Mouse (Mus musculus) common myeloid progenitor, adult 5-6 weeks (primary cell): ENCODE measurements around the gene Dguok. TPM values are rescaled to one million over a fixed set of nuclear protein-coding genes. Genes with fewer than 3 reads are reported as not detected.

Experiments
- ATAC-seq: replicated peaks from 2 replicates; pipeline ENCODE4 v1.8.0; 2016; ENCODE audit warnings: low read depth, mild to moderate bottlenecking, moderate TSS enrichment, inconsistent platforms; ENCODE audit not compliant: poor library complexity, severe bottlenecking
- total RNA-seq: library from RNA; stranded (forward); fragments of 200-1000, 187-1606 nt; gene quantifications from 2 replicates; pipeline ENCODE4 v1.2.3, GENCODE M21; 2017

Dguok gene
- total RNA-seq, 1 experiment from 2014 or later = 38.0 TPM

DNA sequence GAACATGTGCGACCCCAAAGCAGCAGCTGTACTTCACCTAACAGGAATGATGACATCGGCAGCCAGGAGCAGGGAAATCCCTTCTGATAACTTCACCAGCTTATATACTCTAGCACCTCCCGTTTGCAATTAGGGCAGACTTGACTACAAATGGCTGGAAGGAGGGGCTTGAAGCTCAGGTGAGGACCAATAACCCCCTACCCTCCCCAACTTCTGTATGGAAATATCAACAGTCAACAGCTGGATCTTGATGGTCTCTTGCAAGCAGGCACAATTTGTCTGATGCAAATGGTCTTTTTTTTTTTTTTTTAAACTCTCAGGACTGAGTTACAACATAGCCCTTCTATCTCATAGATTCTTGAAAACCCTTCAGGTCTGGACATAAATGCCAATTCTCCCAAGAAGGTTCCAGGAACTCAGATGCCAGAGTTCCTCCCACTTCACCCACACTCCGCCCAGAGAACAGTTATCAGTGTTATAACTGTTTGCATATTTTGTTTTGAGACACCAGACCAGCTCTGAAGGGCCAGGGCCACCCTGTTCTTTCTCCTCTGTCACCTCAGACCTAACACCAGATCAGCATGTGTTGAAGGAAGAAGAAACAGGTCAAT lies 47.6 kb downstream of the Dguok start, which contains the start of gene Tet3:
TSS of gene Tet3 (minus strand) at position 51 of the 611 bp plus-strand sequence.
- ATAC-seq = no peak

DNA sequence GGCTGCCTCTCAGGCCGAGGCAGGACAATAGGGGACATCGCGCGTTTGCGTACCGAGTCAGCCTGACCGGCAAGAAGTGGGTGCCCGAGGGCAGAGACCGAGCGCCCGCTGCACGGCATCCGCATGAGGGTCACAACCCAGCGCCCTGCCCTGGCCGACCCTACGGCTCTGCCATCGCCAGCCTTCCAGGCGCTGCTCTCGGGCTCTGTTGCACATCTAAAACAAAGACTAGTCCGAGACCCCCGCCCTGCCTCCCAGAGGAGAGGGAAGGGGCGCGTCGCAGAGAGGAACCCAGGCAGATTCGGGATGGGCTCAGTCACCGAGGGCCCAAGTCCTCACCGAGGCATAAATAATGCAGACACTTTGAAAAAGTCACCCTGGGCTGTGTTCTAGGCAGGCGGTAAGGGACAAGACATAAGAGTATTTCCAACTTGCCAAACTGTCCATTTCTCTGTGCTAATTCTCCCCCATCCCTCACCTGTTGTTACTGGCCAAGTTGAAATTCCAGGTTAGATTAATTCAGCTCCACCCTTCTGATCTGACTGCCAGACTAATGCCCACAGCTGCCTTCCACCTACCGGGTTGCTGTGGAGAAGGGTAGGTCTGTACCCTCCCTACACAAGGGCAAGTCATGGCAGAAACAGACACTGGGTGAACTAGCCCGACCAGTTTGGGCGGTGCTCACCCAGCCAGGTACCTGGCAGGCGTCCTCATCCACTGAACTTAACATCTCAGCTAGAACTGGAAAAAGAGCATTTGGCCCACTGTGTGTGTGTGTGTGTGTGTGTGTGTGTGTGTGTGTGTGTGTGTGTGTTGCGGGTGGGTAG lies 49.6 kb downstream of the Dguok start:
- ATAC-seq = 0 out of 2 replicates have a peak, but pooled peaks have one; percentile 1

DNA sequence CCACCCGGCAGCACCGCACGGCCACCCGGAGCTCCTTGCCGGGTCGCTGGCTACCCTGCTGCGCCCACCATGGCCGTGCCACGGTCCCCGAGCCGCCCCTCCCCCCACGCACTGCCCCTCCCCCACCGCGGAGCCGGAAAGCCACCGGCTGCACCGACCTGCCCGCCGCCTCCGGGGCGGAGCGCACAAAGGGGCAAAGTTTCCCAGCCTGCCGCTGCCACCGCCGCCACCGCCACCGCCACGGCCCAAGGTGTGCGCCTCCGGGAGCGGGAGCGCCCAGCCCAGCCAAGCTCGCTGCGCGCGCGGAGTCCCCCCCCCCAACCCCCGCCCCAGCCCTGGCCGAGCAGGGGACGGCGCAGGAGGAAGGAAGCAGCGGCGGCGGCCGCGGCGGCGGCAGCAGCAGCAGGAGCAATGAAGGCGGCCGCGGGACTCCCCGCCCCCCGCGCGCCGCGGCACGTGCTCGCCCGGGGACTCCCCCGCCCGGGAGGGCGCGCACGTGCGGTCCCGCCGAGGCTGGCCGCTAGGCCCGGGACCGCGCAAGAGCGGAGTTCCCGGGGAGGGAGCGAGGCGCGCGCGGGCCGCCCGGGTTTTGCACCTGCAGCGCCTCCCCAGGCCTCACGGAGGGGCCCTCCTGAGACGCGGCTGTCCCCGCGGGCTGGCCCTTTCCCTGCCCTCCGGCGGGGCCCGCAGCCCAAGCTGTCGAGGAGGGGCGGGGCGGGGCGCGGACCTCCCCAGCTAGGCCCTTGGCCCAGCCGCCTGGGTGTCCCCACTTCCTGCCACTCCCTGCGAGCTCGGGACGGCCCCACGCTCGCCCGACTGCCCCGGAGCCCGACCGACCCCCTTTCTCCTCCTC lies 50.4 kb downstream of the Dguok start:
- peak; percentile 19 for ATAC-seq

DNA sequence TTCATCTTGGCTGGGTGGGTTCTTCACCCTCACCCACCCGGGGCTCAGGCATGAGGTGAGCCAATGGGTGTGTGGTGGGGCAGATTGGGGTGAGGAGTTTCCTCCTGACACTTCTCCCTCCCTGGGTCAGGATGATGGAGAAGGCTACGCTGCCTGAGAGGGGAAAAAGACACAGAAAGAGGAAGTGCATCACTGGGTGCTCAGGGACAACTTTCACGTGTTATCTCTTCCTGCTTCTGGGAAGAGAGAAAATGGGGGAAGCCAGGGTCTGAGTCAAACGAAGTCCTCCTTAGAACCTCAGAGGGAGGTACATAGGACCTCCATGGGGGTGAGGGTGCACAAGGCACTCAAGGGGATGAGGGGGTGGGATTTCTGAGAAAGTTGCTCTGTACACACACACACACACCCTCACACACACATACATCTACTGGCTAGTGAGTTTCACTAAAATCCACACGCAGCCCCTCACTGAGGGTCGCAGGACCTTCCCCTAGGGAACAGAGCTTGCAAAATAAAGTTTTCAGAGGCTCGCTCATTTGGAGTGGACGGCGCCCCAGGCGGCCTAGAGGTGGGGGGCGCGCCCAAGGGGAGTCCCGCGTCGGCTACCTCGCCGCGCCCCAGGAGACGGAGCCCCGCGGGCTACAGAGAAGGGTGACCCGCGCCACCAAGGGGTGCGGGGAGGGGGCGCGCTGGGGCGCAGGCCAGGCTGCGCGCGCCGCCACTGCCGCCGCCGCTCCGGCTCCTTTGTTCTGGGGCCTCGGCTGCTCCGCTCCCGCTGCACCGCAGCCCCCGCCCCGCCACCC lies 51.2 kb downstream of the Dguok start:
- peak; percentile 55 for ATAC-seq

DNA sequence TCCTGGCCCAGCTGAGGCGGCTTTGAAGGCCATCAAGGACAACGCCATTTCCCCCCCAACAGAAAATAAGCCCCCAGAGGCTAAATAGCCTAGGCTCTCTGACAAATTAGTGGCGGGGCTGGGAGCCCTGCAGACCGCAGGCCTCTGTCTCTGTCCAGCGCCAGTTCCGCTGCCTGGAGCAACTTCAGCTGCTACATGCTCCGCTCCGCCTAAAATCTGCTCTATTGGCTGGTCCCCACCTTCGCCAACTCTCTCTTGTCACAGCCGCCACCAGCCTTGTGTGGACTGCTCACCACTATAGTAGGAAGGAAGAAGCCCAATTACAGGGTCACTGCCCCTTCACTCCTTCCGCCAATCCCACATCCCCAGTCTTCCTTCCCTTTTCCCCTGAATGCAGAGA lies 53.1 kb downstream of the Dguok start:
- no peak for ATAC-seq

DNA sequence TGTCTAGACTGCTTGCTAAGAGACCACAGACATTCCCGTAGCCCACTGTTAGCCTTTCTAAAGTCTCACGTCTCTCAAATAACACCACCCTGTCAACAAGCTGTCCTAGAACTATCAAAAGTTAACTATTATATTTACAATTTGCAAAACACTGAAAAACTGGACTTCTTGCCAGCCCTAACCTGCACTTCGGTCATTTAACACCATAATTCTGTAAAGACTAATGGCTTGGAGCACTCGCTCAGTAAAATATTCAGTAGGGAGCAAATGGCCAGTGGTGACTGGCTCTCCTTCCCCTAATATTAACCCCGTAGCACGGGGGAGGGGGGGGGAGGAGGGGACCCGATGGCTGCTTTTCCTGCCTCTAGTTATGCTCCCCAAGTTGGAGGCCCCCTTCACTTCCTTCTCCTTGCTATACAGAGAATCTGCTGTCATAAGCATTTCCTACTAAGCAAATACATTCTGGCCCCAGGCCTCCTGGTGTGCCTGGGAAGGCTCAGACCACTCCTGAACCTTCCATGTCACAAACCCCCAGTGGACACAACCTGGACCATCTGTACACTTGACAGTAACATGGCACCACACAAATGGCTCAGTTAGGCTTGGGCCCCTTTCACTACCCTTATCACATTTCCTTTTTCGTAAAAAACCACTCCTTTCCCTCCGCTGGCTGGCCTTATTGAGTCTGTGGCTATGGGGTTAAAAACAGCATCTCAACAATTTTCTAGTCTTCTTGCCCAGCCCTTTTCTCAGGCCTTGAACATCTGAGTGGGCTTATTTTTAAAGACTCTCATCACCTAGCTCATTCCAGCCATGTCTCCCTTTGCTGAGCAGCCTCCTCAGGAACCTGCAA lies 56.1 kb downstream of the Dguok start:
- ATAC-seq = peak; percentile 22; the same call in 1 of the 2 replicates

DNA sequence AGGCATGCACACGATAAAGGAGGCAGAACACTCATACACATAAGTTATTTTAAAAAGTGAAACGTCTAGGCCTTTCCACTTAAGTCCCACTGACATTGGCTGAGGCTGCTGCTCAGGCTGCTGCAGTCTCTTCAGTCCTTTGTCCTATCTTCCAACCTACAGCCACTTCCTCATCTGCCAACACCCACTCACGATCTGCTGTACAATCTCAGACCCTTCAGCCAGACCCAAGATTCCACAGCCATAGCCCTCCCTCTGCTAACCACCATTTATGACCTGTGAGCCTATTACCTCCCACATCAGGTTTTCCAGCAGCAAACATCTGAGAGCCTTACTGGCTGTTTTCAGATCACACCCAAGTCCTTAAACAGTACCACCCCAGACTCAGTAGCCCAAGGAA lies 57.3 kb downstream of the Dguok start:
- ATAC-seq = peak; percentile 42

DNA sequence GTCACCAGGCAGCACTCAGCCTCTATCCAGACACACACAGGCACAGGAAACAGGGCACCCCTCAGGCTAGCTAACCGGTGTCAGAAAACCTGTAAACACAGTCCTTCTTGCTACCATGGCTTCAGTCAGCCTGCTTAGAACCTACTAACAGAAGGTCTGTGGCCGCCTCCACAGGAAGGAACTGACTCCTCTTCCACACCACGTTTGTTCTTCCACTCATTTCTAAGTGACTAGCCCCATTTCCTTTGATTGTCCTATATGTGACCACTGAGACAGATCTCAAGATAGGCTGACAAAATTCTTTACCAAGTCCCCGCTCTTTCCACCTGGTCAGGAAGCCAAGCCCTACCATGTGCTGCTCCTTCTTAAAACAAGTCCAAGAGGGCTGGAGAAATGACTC lies 57.9 kb downstream of the Dguok start:
- peak; percentile 26 for ATAC-seq

DNA sequence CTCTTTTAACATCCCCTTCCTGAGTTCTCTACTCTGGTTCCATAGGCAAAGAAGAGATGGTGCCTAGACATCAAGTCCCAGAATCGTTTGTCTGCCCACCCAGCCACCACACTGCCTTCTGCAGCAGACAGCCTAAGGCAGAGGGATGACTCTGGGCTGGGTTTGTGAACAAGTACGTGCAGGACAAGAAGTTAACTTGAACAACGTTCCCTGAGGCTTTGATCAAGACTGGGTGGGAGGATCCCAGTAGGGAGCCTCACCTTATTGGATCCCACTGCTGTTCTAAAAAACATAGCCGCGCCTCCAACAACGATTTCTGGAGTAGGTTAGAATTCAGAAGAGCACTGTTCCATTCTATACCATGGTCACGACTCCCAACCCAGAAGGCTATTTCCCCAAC lies 59.7 kb downstream of the Dguok start:
- no peak for ATAC-seq

DNA sequence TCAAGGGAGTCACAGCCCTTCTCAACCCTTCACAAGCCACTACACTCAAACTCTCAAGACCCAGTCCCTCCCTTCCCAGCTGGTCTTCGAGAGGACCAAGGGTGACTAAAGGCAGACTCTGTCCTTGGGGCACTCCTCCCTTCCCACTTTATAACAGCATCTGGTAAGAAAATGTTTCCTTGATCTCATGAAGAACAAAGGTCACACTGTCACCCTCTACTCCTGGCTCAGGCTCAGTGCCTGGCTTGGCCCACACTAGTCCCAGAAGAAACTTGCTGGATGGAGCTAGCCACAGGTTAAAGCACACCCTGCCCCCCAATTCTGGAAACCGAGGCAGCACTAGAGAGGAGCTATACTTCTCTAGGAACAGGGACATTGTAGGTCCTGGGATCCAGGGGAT lies 61.0 kb downstream of the Dguok start:
- no peak for ATAC-seq

DNA sequence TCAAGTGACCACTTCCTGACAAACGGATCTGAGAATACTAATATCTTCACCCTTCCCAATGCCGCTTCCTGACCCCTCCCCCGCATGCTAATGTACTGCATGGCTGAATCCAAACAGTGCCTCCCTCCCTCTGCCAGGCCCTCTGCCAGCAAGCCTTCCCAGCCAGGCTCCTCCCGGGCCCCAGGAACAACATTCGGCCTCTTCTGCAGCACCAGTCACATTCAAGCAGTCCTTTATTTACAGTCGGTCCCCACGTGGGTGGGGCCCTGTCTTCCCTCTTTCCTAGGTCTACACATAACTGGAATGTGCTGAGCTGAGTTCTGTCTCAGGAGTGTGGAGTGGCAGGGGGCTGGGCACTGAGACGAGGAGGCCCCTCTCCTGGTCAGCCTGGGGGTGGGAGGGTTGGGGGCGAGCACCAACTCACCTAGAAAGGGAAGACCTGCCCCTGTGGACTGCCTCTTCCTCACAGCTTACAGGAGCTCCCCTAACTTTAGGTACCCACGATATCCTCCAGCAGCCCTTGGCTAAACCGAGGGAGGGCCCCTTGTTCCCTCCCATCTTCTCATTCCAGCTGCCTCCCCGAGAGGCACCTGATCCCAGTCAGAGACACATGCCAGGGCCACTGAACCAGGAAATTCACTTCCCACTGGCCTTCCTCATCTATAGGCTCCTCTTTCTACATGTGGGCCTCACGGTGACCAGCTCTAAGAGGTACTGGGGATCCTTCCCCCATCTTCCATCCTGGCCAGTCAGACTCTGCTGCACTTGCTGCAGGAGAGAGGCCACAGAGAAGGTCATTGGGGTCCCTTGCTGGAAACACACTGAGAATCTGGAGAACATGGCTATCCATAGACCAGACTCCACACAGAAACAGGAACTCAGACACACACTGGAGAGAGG lies 63.1 kb downstream of the Dguok start:
- no peak for ATAC-seq

DNA sequence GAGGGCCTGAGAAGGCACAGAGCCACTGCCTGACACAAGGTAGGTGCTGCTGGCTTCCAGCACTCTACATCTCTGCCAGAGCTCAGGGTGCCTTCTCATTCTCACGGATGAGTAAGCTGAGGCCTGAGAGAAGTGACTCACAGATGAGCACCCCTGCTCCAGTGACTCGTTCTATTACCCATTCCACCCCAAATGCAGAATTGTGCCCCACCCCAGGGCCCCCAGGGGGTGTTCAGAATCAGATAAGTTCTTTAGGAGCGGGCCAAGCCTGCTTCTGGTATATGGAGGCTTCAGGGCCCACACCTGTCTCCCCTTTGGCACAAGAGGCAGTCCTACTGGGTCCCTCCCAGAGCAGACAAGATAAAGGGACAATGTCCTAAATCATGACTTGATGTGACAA lies 64.1 kb downstream of the Dguok start:
- ATAC-seq = no peak

DNA sequence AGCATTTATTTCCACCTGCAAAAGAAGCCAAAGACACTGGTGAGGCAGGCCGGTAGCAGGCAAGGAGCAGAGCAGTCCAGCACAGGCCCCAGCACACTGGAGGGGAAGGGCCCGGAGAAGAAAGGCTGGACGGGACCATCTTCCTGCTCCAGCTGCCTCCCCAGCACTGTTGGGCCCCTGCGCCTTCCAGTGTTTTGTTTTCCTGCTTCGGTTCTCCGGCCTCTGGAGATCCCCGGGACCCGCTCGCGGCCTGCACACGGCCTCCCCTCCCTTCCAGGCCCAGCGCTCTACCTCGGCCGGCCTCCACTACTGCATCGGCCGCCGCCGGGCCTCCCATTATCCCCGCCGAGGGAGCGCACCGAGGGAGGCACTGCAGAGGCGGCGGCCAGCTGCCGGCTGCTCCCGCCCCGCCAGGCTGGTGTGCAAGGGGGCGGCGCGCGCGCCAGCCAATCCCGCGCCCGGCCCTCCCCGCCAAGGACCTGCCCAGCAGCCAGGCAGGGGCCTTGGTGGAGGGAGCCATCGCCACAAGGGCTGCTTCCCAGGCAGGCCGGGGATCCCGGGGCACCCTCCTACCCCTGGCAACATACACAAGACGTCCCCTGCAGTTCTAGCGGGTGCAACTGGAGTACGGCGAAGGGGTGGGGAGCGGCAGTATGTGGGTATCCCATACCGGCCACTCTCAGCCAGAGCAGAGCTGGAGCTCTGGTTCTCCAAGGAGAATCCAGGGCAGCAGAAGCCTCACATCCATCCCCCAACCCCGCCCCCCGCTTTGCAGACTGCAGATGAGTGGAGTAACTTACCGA lies 65.3 kb downstream of the Dguok start:
- ATAC-seq = peak; percentile 80

DNA sequence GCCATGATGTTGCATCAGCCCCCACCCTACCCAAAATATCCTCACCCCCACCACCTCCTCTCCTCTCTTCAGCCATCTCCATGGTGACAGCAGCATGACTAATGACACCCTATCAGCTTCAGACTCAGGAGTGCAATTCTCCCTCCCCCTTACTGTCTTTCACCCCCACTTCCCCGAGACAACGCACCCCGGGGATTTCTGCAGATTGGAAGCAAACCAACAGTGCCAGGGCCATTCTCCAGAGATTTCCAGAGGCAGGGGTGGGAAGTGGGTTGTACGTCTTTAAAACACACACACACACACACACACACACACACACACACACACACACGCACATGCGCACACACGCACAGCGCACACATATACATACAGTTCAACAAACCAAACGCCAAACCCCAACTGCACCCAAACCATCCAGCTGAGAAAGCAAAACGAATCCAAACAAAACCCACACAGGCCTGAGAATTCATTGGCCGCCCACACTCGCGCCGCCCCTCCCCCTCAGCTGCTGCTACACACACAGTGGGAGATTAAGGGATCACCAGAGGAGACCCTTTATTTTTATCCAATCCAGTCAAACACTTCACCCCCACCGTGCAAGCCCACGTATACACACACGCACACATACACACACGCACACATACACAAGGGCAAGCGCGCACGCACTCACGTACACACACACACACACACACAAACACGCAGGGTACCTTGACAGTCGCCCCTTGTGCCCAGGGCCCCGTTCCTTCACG lies 66.1 kb downstream of the Dguok start:
- no peak for ATAC-seq

DNA sequence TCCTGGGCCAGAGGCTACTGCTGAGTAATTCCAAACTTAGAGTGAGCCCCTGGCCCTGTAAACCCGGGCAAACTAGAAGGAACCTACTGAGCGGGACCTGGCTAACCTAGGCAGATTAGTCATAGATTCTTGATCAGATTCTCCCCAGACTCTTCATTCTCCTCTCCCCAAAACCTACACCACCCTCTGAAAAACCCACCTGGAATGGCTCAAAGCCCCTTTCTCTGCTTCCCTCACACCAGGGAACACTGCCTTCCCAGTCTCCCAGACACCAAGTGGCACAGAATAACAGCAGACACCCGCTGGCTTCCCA lies 66.6 kb downstream of the Dguok start:
- no peak for ATAC-seq

DNA sequence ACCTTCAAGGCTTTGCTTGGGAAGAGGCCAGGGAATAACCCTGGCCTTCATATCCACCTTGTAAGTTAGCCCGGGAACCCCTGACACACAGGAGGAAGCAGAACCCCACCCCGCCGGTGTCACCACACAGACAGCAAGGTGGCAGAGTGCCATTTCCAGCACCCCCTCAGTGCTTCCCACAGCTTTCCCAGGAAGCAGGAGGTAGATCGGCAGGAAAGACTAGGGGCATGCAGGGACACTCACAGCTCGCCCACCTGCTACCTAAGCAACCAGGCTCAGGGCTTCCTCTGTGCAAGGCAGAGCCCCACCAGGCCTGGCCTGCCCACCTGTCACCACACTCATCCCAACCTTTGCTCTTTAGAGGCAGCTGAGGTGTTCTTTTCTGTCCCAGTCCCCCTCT lies 67.0 kb downstream of the Dguok start:
- no peak for ATAC-seq
